Mouse (Mus musculus) hematopoietic stem cell, adult 5-6 weeks (primary cell): ENCODE data around the gene Tmem171. TPM values are rescaled to one million over a fixed set of nuclear protein-coding genes. Genes with fewer than 3 reads are reported as not detected.

ENCODE experiments used
- ATAC-seq, 2 experiments: fragments of 125-278 bp in 1 of 2; replicated peaks in 1 of 2; 2 replicates each; pipeline ENCODE4 v1.8.0; 2016 to 2017; ENCODE audit warnings: inconsistent platforms in 2 of 2, mild to moderate bottlenecking in 2 of 2, moderate number of reproducible peaks in 2 of 2, low read depth in 1 of 2, moderate TSS enrichment in 1 of 2; ENCODE audit not compliant: low FRiP score in 2 of 2, poor library complexity in 2 of 2, severe bottlenecking in 2 of 2, insufficient read depth in 1 of 2, low TSS enrichment in 1 of 2
- total RNA-seq: library from RNA; stranded (forward); fragments of 172-1452, 232-1000 nt; gene quantifications from 2 replicates; pipeline ENCODE4 v1.2.3, GENCODE M21; 2017

Gene Tmem171
- total RNA-seq, 1 experiment from 2014 or later: 0.40 TPM

DNA sequence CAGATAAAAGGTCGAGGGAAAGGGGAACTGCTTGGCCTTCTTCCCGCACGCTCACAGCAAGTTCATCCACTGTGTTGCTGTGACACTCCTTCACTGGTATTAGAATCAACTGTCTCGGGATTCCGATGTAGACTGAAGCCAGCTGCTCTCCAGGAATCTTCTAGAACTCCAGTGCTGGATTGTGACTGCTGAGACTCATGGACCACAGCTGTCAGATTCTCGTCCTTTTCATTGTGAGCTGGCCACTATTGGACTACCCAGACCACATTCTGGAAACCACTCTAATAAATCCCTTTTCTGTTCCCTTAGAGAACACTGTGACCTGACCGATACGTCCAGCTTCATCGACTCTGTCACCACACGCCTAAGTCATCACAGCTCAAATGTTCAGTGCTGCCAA, 29.4 kb downstream of the Tmem171 start:
- ATAC-seq: no peak

DNA sequence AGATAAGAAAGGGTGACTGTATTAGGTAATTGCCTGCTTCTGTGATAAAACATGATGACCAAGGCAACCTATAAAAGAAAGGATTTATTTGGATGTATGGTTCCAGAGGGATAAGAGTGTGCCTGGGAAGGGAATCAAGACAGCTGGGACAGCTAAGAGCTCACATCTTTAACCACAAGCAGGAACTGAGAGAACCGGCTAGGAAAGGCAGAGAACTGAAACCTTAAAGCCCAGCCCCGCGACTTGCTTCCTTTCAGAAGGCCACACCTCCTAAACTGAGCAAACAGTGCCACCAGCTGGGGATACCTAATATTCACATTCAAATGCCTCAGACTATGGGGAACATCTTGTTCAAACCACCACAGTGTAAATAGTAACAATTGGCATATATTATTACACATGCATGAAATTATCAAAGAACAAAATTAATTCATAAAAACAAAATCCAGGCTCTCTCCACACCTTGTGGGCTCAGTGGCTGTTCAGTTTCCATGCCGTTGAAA, 32.4 kb downstream of the Tmem171 start:
- ATAC-seq: no peak

DNA sequence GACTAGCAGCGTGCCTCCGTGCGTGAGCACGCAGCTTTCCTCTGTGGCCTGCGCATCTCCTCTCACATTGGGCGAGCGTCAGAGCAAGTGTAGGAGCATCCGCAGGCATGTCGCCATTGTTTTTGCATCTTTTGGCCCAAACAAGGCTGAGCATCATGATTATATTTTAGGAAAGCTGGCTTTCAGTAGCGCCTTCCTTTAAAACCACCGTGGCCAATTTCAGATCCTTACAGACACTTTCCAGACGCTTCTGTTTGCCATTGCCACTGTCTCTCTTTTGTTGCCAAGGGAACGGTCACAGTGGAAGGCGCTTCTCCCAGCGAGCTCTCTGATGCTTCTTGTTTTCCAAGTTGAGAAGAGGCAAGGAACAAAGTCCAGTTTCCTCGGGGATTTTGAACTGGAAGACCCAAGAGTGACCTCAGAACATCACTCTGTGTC, 38.6 kb downstream of the Tmem171 start:
- ATAC-seq: no peak

DNA sequence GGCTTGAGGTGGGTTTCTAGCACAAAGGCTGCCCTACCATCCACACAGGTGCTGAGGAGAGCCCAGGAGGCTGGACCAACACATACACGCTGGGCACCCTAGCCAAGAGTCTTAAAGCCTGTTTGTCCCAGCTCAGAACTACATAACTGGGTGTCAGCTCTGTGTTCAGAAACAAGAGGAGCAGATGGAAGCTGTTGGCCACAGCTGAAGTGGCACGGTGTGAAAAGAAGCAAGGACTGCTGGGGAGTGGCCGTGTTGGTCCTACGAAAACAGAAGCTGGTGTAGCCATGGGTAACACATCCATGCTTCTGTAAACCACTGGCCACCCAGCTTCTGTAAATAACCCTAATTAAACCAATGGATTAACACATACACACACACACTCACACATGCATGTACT, 39.3 kb downstream of the Tmem171 start:
- no peak for ATAC-seq

- no peak for ATAC-seq
Measured at GRCm38 (mm10) chr13:98654129-98654939, 40.3 kb downstream of the Tmem171 start.

- no peak for ATAC-seq
Measured at GRCm38 (mm10) chr13:98652194-98652593, 42.4 kb downstream of the Tmem171 start.

GRCm38 (mm10) chr13:98651228-98651977, 43.2 kb downstream of the Tmem171 start:
- no peak for ATAC-seq

- ATAC-seq: no peak
Measured at GRCm38 (mm10) chr13:98647775-98648568, 46.7 kb downstream of the Tmem171 start.

GRCm38 (mm10) chr13:98638507-98639166, 56.0 kb downstream of the Tmem171 start:
- ATAC-seq: no peak

DNA sequence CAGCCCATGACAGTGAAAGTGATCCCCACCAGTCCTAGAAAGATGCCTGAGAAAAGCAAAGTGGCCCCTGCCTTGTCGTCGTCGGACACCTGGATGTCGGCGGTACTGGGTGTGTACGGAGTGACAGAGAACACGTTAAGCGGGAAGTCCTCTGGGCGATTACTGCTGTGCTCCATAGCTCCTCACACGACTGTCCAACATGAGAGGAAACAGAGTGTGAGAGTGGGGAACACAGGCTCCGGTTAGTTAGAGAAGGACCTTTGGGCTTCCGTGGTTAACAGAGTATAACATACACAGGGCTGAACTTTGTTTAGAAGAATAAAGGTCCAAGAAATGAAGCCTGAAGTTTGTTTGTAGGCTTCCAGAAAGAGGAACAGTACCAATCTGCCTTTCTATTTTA, 57.5 kb downstream of the Tmem171 start, which contains the start of gene Tmem174:
Gene Tmem174, minus strand, starts transcription at position 266 of the 400 bp plus-strand sequence.
- no peak for ATAC-seq

- ATAC-seq: 0 out of 4 replicates have a peak, but pooled peaks of 1 of the 2 experiments have one; percentile 17
Measured at GRCm38 (mm10) chr13:98636571-98636970, 58.1 kb downstream of the Tmem171 start.

Other genes with a start within 250 kb of the Tmem171 start
- gene Gm10320, start 202.8 kb downstream of the Tmem171 start, total RNA-seq: 0.63 TPM in 1 of 2 replicates, not detected in the other
- not detected in 2 replicates for gene Tmem174, start 57.4 kb downstream of the Tmem171 start, total RNA-seq
- gene Fcho2, start 120.6 kb upstream of the Tmem171 start, total RNA-seq: 27.1 and 49.7 TPM in 2 replicates
- 125 and 145 TPM in 2 replicates for gene Tnpo1, start 231.6 kb upstream of the Tmem171 start, total RNA-seq